Mouse (Mus musculus) gastrocnemius, postnatal 36 days (tissue): Measurements from ENCODE around the gene Sema6d. TPM values are rescaled to one million over a fixed set of nuclear protein-coding genes. Genes with fewer than 3 reads are reported as not detected.

Source experiments
- DNase-seq, 2 experiments: peaks; one replicate each; pipeline ENCODE4 v3.0.0; 2022
- intact Hi-C: fragments of 180-260 bp; cut with DNase I; formaldehyde crosslinking; loops from one replicate; pipeline ENCODE4 v1.15.1; 2025
- total RNA-seq, 2 experiments: library from RNA; stranded (reverse); gene quantifications; 2 replicates each; pipeline ENCODE4 v1.2.3; 2021

Gene Sema6d
- total RNA-seq, 2 experiments from 2014 or later, result 3.8 to 6.6 TPM

DNA sequence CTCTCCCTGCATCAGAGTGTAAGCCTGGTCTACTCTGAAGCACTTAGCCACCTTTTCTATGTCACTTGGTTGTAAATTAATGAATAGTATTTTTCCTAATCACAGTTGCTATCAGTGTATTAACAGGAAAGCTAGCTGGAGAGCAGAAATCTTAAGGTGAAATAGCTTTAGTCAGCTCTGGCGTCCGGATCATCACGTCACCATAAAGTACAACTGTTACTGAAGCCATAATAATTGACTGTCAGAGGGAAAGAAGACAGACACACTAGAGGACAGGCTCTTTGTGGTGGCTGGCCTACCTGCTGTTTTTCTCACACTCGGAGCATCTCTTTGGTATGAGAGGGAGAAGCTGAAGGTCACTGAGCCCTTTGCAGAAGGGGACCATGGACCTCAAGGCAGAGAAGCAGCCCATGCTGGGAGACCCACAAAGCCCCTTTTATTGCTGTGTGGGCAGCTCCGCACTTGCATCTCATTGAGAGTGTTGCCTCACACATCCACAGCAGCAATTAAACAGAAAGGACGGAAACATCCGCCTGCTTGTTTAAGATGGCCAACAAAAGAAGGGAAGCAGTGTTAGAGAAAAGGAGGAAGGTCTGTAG, 72.3 kb downstream of the Sema6d start:
- DNase-seq, result no peak
- intact Hi-C loops, result no loop called here

DNA sequence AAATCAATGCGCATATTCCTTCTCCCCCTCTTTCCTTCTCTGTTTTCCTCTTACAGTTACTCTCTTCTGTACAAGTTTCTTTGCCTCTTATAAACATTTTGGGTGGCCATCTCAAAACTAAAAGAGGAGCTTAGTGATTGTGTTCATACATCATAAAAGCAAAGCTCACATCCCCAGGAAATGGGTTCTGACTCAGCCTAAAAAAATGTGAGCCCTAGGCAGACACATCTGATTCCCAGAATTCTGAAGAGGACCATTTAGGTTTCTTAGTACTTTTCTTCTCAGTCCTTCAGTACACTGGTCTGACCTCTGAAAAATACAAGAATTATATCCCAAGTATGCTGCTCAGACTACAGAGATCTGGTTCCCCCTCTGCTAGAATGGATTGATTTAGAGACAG, 78.6 kb downstream of the Sema6d start:
- DNase-seq, result no peak
- intact Hi-C loops, result no loop called here

DNA sequence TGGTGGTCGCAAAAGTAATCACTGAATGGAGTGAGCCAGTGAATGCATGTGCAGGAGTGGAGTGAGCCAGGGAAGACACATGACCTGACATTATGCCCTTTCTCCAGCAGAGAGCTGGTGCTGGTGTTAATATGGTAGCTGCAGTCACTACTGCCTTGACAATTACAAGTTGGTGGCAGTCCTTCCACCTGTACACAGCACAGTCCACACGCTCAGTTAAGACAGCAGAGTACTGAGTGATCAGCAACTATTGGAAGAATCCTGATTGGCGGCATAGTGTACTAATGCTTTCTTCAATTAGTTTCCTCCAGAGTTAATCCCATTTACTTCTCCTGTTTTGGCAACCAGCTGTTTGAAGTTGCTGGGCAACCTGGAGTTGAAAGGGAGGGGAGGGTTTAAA, 81.9 kb downstream of the Sema6d start:
- DNase-seq, result no peak
- intact Hi-C loops, result no loop called here

DNA sequence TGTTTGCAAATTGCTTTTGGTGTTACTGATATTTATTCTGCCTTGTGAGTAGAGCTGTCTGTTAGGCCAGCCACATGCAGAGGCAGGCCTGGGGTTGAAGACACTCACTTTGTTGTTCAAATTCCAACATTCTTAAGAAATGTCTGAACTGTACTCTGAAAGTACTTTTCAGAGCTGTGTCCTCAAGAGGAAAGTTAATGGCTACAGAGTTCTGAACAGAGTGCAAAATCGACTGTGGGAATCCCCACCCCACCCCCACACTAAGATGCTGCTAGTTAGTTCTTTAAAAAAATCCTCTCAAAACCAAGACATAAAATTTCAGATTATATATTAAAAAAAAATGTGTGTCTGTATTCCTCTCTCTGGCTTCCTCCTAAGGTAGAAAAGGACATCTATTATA, 86.5 kb downstream of the Sema6d start:
- DNase-seq, result no peak
- intact Hi-C loops, result no loop called here

DNA sequence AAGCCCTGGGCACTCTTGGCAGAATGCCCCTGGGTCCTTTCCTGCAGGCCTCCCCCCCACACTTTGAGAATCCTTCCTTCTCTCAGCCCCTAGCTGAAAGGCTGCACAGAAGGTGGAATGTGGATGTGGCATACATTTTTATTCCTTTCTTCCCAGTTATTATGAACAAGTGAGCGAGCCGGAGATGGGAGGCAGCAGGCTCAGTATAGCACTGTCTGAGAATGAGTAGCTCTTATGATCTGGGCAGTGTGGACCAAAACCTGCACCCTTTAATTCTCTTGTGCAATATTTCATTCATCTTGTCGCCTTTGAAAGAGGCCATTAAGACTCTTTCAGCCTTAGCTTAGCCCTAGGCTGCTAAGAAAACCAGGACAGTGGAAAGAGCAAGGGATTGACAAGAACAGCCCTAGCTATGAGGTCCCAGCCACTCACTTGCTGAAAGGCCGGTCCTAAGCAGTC, 87.0 kb downstream of the Sema6d start:
- intact Hi-C loops, result no loop called here

DNA sequence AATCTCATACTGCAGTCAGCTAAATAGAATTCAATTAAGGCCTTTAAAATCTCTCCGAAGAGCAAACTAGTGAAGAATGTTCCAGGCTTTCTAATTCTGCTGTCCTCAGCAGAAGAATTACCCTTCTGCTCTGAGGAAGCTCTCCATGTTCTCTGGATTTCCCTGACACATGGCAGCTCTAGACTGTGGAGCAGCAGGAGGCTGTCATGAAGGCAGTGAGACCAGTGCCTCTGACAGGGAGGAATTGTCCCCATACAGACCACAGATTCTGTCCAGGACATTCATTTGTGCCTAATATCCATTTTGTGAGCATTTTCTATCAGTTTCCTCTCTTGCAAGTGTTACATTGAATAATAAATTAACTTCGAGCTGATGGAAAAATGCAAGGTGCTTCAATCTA, 99.5 kb downstream of the Sema6d start:
- no peak for DNase-seq
- intact Hi-C loops, result no loop called here

More for the DNA sequence above, 87.0 kb downstream of the Sema6d start:
- DNase-seq, result no peak

DNA sequence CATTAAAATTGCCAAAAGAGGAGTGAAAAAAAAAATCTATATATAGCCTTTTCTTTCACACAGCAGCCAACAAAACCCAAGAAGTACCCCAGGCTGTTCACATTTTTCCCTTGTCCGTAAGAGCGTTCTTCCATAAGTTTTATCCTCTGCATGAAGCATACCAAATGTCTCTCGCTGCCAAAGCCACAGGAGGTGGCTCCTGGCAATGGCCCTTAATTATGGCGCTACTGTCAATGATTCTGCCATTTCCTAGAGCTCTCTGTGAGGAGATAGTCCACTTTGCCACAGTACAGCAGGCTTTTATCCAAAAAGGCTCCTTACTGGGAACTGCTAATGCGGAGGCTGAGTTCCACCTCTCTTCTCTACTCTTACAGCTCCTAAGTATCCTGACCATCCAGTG, 104.3 kb downstream of the Sema6d start:
- DNase-seq, result no peak
- intact Hi-C loops, result no loop called here

DNA sequence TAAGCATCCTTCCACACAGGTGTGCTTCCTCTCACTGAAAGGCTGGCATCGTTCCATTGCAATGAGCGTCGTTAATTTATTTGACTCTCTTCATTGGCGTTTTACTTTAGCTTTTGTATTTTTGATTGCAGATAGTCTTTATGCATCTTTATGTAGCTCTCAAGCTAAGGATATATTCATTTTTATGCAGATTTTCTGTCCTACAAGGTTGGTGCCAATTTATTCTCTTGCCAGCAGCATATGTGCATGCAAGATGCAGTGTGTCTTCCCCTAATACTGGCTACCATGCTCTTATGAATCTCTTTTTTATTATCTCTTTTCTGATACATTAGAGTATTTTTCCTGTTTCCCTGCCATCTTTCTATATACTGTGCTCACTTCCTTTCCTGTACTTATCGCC, 111.7 kb downstream of the Sema6d start:
- intact Hi-C loops, result no loop called here
- DNase-seq, result no peak

DNA sequence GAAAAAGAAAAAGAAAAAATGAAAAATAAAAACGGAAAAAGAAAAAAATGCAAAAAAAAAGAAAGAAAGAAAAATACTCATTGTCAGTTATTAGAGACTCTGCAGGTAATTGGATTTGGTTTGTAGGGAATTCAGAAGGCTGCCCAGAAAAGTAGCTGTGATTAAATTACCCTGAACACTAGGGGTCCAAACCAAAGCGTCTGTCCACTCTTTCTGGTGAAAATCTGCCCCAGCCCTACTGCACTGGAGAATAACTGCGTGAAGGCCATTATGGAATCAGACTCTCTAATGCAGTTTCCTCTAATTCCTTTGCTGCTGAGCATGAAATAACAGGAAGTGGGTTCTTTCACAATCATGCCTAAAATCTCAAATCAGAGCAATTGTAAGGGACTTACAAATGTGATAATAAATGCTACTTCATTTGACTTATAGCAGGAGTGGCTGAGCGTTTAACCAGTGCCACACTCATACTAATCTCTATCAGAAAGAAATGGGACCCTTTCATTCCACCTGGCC, 112.8 kb downstream of the Sema6d start:
- intact Hi-C loops, result no loop called here
- no peak for DNase-seq

DNA sequence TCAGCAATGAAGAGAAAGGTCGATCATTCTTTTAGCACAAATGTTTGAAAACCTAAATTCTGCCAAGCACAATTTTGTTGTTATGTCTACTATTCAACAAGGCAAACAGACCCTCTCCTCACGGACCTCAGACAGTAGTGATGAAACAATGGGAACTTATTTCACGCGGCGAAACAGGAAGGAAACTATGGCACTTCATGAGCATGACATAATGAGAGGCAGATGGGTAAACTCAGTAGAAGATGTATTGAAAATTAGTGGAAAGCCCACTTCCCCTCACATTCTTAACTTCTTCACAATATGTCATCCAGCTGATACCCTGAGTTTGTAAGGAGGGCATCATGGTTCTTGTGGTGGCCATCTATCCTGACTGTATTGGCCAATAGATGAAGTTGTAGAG, 116.0 kb downstream of the Sema6d start:
- DNase-seq, result no peak
- intact Hi-C loops, result no loop called here

DNA sequence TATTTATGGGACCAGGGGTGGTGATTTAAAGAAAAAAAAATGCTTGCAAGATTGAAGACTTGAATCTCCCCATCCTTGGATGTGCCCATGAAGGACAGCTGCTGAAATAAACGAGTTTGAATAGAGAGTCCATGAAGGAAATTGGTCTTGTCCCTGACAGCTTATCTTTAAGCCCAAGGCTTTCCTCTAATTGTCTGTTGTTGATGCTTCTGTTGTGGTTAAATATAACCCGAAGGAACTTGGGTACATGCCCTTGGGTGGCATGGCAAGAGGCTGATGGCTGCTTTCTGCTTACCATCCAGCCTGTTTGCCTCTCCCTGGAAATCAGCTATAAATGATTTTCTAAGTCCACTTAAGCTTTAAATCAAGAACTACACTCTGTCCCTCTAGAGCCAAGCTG, 118.5 kb downstream of the Sema6d start:
- no peak for DNase-seq
- intact Hi-C loops, result no loop called here

DNA sequence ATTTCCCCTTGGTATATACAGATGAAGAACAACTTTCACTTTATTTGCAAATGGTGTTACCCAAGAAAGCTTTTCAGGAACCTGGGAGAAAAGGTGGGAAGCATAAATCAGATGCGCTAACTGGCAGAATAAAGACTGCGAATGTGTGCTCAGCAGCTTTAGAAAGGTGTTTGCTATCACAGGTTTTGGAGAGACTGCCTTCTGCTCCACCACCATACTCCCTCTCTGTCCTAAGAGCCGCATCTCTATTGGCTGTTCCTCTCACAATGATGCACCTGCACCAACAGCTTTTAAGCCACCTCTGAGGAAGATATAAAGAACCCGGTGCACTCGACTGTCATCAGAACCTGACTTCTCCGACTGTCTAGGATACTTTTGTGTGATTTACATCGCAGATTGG, 133.8 kb downstream of the Sema6d start:
- no peak for DNase-seq
- intact Hi-C loops, result no loop called here

DNA sequence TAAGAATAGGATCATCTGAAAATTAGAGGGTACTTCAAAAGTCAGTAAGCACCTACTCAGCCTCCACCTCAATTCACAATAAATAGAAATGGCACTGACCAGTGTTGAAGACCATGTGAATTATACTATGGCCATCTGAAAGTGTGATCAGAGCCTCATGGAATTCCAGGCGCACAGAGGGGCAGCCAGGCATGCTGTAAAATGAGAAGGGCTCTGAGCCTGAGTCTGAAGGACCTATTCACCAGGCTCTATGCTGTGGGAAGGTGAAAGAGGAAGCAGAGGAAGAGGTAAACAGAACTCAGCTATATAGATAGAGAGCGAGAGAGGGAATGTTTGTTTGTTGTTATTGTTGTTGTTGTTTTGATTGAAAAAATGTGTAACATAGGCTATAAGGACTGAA, 134.6 kb downstream of the Sema6d start:
- DNase-seq, result no peak
- intact Hi-C loops, result no loop called here

DNA sequence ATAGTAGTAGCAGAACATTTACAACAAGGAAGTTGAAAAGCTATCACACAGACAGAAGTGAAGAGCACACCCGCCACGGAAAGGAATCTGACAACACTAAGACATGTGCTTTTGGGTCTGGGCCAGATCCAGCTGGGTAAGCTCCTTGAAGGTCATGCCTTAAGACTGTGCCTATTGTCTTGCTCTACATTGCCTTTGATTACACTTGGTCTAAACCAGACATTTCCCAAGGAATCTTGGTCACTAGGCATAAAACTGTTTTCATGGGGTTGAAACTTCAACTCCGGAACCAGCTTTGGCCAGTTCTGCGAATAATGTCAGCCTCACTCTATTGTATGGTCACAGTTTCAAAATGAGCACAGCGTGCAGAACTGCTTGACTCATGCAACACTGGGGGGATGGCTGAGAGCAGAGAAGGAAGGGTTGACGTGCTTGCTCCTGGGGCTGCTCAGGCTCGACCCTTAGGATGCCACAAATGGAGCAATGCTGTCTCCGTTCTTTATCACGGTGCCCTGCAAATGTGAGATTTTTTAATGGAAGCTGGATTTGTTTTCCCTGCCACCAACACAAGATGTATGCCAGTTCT, 145.0 kb downstream of the Sema6d start:
- intact Hi-C loops, result no loop called here
- no peak for DNase-seq

DNA sequence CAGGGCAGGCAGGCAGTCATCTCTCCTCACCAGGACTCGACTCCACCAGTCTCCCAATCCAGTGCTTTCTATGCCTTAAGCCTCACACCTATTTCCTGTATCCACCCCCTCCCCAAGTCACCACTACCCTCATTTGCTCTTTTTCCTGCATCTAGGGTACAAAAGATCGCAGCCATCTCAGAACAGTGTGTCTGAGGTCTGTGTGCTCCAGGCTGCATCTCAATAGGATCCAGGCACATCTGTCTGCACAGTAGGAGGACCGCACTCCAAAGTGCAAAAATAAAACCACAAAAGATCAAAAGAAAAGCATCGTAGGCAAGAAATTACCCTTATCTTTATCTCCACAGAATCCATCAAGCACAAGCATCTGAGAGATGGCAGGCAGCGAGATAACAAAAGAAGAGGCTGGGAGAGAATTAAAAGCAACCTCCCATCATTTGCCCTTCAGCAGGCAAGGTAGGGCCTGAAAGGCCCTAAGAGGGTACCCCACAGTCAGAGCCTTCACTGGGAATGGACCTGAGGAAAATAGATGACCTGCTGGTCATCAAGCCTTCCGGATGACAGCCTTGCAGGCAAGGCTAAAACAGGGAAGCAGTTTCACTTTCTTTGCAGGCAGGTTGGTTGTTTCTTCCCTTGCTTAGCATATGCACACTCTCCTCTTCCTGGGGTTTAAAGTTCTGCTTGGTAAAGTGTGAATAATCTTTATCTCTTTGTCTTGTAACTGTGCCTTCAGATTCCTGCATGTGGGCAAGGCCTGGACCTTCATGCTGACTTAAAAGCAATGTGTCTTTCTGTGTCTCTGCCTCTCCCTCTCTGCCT, 145.7 kb downstream of the Sema6d start:
- intact Hi-C loops, result no loop called here
- DNase-seq, result no peak

DNA sequence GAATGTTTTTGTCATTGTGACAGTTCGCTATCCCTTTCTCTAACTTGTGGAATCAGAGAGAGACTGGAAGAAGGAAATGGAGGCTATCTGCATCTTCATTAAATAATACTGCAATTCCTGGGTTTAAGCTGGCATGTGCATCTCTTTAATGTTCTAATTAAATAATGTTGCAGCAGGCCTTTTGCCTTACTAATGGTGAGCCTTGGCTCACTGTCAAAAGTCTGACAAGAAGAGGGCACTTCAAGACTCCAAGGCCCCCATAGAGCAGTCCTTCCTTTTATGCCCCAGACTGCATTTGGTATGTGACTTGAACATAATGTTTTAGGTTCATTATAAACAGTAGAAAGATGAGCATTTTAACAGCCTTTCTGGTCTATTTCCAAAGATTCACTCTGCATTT, 147.1 kb downstream of the Sema6d start:
- no peak for DNase-seq
- intact Hi-C loops, result no loop called here

DNA sequence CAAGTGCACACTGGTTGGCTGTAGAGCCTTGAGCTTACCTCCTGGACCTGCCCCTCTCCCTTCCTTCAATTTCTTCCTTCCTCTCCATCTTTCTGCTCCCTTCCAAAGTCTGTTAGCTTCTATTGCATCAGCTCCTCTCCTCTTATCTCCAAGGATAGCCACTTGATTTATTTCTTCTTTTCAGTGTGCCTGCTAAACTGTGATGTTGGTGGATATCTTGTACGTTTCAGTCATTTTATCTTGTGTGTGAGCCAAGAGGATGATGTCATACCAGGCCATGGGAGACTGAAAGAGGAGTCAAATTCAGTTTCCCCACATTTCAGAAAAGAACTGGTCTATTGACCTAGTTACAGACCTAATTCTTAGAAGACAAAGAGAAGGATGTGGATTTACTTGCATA, 153.8 kb downstream of the Sema6d start:
- intact Hi-C loops, result no loop called here
- DNase-seq, result no peak

DNA sequence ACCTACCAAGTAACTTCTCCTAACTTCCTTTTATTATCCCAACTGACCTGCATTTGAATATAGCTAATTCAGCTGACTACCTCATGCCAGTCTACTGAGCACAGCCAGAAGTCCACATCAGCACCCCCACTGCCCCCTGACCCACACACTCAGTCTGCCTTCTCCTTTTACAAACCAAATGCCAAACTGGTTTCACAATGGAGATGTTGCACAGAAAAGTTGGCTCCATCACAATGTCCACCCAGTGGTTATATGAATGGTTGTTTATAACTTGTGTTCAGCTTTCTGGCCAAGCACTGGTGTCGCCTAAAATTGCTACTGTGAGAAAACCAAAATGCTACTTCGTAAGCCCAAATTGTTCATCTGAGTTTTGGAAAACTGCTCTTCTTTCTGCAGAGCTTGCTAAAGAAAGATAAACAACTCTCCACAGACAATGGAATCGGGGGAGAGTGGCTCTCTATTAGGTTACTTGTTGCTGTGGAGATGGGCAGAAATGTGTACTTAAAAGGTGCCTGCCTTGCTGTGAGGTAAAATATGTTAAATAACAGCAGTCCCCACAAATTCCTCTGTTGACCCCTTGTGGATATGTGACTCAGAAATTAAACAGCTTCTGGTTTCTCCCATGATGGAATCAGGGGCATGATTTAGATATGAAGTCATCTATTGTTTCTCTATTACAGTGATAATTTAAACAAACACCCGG, 154.9 kb downstream of the Sema6d start:
- DNase-seq, result no peak
- intact Hi-C loops, result no loop called here

DNA sequence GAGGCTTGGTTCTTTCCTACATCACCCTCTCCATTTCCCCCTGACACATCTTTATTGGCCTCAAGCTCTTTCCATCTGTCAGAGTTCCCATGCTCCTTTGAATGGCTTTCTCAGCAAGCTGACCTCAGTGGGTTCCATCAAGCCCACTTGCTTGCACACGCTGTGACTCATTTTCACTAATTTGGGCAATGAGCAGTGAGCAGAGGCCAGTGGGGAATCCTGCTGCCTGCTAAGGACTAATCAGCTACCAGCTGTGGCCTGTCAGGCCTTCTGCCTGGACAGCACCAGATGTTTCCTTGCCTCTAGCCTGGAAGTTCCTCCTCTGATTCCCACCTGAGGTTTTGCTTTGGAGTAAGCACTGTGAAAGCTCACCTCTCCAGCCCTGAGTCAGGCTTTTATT, 168.3 kb downstream of the Sema6d start:
- intact Hi-C loops, result no loop called here

DNA sequence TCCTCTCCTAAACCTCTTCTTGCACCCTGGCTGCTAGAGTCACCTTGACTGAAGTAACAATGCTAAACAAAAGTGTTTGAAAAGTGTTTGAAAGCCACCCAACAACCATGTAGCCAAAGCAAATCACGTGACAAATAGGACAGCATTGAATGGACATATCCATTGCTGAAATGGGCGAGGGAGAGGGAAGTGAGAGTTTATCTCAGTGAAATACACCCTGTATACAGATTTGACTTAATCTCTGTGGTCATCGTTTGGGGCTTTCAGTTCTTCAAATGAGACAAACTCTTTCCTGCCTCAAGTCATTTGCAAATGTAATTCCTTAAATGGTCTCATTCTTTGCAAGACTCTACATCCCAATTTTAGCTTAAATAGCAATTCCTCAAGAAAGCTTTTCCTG, 174.5 kb downstream of the Sema6d start:
- intact Hi-C loops, result no loop called here
- DNase-seq, result no peak

More for the DNA sequence above, 168.3 kb downstream of the Sema6d start:
- no peak for DNase-seq

DNA sequence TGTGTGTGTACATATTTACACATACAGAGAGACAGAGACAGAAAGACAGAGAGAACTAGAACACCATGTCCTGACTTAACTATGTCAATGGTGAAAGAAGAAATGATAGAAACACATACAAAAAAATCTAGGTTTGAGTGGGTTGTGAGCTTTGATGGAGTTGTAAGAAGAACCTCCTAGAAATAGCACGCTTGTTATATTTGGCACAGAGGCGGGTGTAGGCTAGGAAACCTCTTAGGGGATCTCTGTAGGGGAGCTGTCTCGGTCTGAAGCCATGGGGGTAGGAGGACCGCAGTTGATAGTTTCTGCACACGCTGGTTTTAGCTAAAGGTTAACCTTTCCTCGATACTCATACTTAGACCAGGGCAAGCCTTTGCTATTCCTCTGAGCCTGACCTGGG, 181.4 kb downstream of the Sema6d start:
- intact Hi-C loops, result no loop called here
- no peak for DNase-seq
